Mouse (Mus musculus) intestine, postnatal 0 days (tissue): ENCODE measurements around the gene Zswim5. TPM values are rescaled to one million over a fixed set of nuclear protein-coding genes. Genes with fewer than 3 reads are reported as not detected.

Source experiments
- ATAC-seq: fragments of 200-750 bp; cut with Nextera tagmentation; 2 replicates; pipeline ENCODE4 v1.8.0; 2017; ENCODE audit warnings: mild to moderate bottlenecking, moderate TSS enrichment, moderate library complexity
- H3K27ac ChIP-seq: fragments of 300-500 bp; sonication (generic); 2 replicates; pipeline ENCODE4 v1.5.1; 2014; ENCODE audit warnings: mild to moderate bottlenecking, low read depth, low read length, moderate library complexity
- H3K27me3 ChIP-seq: fragments of 300-500 bp; sonication (generic); replicated peaks from 2 replicates; pipeline ENCODE4 v1.6.1; 2014; ENCODE audit warnings: low read length, mixed read lengths; ENCODE audit not compliant: control insufficient read depth, insufficient read depth
- H3K36me3 ChIP-seq: fragments of 300-500 bp; sonication (generic); 2 replicates; pipeline ENCODE4 v1.6.1; 2014; ENCODE audit warnings: mild to moderate bottlenecking, moderate library complexity; ENCODE audit not compliant: control insufficient read depth, insufficient read depth
- H3K4me1 ChIP-seq: fragments of 300-500 bp; sonication (generic); replicated peaks from 2 replicates; pipeline ENCODE4 v1.6.1; 2014; ENCODE audit warnings: antibody characterized with exemption, low read length, mixed read lengths; ENCODE audit not compliant: control insufficient read depth, insufficient read depth
- H3K4me2 ChIP-seq: fragments of 300-500 bp; sonication (generic); replicated peaks from 2 replicates; pipeline ENCODE4 v1.6.1; 2014; ENCODE audit warnings: low read depth, mild to moderate bottlenecking, moderate library complexity
- H3K4me3 ChIP-seq: fragments of 300-500 bp; sonication (generic); 2 replicates; pipeline ENCODE4 v1.5.1; 2014; ENCODE audit warnings: low read depth, low read length
- H3K9ac ChIP-seq: fragments of 300-500 bp; sonication (generic); 2 replicates; pipeline ENCODE4 v1.6.1; 2014; ENCODE audit warnings: mild to moderate bottlenecking, low read depth, low read length
- H3K9me3 ChIP-seq: fragments of 300-500 bp; sonication (generic); 2 replicates; pipeline ENCODE4 v1.6.1; 2016; ENCODE audit warnings: mixed run types; ENCODE audit not compliant: control insufficient read depth
- CTCF ChIP-seq: sonication (generic); IDR thresholded peaks from 2 replicates; pipeline ENCODE4 v1.5.1; 2016; ENCODE audit warnings: low read depth, mild to moderate bottlenecking, control low read depth, antibody characterized with exemption, moderate library complexity
- WGBS: fragments of 180-500 bp; shearing (Covaris S2); extraction: QIAGEN DNeasy Blood & Tissue Kit; methylation state at CpG from one replicate; pipeline ENCODE4 v1.1.7; 2014; 5-methylcytosine and 5-hydroxymethylcytosine counted together
- polyA plus RNA-seq: library from polyadenylated mRNA; unstranded; fragments of >200 nt; fragmentation: Nextera tagmentation; extraction: Ambion mirVana; gene quantifications from 2 replicates; pipeline ENCODE4 v1.2.1, GENCODE M21; 2015

Gene Zswim5
- polyA plus RNA-seq, 1 experiment from 2014 or later = 1.9 TPM

DNA sequence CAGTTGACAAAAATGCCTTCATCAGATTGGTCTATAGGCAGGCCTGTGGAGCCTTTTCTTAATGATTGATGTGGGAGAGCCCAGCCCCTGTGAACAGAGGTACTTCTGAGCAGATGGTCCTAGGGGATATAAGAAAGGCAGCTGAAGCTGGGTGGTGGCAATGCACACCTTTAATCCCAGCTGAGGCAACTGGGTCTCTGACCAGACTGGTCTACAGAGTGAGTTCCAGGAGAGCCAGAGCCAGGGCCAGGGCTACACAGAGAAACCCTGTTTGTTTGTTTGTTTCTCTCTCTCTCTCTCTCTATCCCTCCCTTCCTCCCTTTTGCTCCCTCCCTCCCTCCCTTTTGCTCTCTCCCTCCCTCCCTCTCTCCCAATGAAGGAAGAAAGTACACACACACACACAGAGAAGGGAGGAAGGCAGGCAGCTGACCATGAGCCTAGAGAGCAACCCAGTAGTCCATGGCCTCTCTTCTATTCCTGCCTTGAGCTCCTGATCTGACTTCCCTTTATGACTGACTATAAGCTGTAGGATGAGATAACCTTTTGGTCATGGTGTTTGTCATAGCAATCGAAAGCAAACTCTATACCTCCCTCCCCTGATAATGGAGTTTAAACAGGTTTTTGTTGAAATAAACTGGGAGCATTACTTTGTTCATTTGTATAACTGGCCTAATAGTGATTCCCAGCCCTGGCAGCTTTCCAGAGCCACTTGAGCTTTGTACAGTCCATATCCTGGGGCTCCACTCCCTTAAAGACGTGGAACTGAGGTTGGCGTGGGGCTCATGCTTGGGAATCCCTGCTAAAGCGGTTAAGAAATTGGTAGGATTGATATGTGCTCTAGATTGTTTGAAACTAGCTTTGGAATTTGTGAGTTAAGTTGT is 17.3 kb downstream of the Zswim5 start:
- no peaks in the 10 kb centered on the region for H3K4me1 ChIP-seq
- peak; percentile 96 for ATAC-seq
- 12% methylated on average over 4 of the region's 4 CpGs for WGBS
- H3K9ac ChIP-seq = no peak overlapping the region
- H3K4me2 ChIP-seq = peak overlapping the region; percentile 45
- H3K27me3 ChIP-seq = no peaks in the 10 kb centered on the region
- H3K4me3 ChIP-seq = no peak overlapping the region
- H3K9me3 ChIP-seq = no peaks in the 10 kb centered on the region
- TF ChIP-seq CTCF = no peak
- H3K27ac ChIP-seq = peak overlapping the region; percentile 71
- no peaks in the 10 kb centered on the region for H3K36me3 ChIP-seq

DNA sequence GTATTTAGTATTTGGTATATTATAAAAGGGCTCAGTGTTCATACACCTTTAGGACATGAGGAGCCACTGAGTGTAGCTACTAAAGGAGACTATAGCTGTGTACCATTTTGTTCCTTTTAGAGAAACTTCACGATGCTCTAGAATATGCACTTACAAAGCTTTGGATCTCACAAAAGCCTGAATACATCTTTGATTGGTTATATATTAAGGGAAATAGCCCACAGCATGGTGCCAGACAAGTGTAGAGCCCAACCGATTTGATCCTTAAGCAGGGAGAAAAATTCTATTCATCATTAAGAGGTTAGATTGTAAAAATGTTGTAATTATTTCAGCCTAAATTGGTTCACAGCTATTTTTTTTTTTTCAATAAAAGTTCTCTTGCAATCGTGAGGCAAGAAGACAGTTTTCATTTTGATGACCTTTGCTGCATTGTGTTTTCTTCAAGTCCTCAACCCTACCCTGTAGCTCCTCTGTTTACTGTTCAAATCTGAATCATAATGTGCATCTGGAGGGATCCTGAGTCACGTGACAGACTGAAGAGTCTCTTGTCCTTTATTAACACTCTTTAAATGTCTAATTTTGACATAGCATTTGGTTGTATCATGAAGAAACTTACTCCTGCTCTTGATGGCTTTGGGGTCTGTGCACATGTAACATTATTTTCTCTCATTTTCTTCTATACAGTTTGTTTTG is 33.5 kb downstream of the Zswim5 start:
- no peak for ATAC-seq
- Histone ChIP-seq H3K27ac (no peak overlapping the region), H3K27me3 (no peaks in the 10 kb centered on the region), H3K9ac (no peak overlapping the region), H3K4me2 (no peak overlapping the region), H3K4me1 (no peaks in the 10 kb centered on the region), H3K4me3 (no peak overlapping the region), H3K9me3 (no peaks in the 10 kb centered on the region), H3K36me3 (no peaks in the 10 kb centered on the region)
- no peak for TF ChIP-seq CTCF
- WGBS = 66% methylated on average over 4 of the region's 4 CpGs

DNA sequence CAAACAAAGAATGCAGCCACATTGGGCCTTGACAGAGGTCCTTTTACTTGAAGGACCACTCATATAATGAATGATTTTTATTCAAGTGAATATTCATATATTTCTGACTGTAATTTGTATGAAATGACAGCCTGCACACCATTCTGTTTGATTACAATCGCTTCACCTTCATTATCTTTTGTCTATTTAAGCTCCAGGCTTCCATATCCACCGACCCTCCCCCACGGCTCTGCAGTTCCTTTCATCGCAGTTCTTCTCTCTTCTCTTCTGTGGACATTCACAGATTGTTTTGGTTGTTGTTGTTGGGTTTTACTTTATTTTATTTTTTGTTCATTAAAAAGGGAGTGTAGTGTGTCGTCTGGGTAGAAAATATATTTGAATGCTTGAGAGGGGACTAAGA is 34.0 kb downstream of the Zswim5 start:
- ATAC-seq = no peak
- TF ChIP-seq CTCF = no peak
- 67% methylated on average over 5 of the region's 5 CpGs for WGBS

DNA sequence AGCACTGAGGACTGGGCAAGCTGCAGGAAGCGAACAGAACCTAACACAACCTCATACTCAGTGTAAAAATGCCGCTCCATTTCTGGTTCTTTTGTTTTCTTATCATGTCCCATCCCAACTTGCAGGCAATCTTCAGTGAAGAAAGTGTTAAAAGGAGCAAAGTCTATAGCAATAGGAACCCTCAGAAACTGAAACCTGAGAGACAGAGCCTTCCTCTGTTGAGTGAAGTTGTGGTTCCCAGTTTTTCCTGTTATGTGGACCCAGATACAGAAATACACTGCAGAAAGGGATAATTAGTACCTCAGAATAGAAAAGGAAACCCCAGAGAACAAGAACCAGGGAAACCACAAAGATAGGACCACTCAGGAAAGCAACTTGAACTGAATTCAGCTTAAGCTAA is 36.1 kb downstream of the Zswim5 start:
- peak; percentile 63 for ATAC-seq
- H3K27me3 ChIP-seq = no peaks in the 10 kb centered on the region
- no peak overlapping the region for H3K4me3 ChIP-seq
- no peaks in the 10 kb centered on the region for H3K4me1 ChIP-seq
- no peak overlapping the region for H3K27ac ChIP-seq
- H3K9me3 ChIP-seq = no peaks in the 10 kb centered on the region
- no peak overlapping the region for H3K9ac ChIP-seq
- no peak for TF ChIP-seq CTCF
- H3K4me2 ChIP-seq = peak overlapping the region; percentile 21; the same call in 1 of the 2 replicates
- no peaks in the 10 kb centered on the region for H3K36me3 ChIP-seq
- WGBS = 49% methylated on average over 2 of the region's 2 CpGs

More for the DNA sequence above, 34.0 kb downstream of the Zswim5 start:
- H3K9me3 ChIP-seq = no peaks in the 10 kb centered on the region
- no peaks in the 10 kb centered on the region for H3K36me3 ChIP-seq
- no peak overlapping the region for H3K27ac ChIP-seq
- H3K4me3 ChIP-seq = no peak overlapping the region
- no peaks in the 10 kb centered on the region for H3K4me1 ChIP-seq
- H3K4me2 ChIP-seq = no peak overlapping the region
- H3K9ac ChIP-seq = no peak overlapping the region
- no peaks in the 10 kb centered on the region for H3K27me3 ChIP-seq

DNA sequence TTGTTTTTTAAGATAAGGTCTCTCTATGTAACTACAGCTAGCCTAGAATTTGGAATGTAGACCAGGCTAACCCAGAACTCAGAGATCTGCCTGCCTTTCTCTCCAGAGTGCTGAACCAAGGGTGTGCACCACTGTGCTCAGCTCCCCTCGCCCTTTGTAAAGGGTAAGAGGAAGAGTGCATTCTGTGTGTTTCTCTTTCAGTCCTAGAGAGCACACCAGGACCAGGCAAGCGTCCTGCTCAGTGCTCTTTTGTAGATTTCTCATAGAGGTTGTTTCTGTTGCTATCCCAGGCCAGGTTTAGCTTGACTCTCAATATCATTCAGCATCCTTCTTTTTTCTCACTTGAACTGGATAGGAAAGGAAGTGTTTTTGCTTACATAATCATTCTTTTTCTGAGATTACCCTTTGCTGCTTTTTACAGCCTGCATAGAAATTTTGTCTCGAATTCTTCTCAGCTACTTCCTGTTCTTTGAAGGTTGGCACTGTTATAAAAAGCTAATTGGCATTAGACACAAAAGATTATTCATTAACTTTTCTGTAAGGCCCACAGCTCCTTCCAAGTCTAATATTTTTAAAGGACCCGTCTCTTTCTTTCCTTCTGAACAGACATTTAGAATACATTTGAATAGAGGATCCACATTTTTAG is 51.0 kb downstream of the Zswim5 start:
- no peak for TF ChIP-seq CTCF
- Histone ChIP-seq H3K27ac (no peak overlapping the region), H3K4me1 (0 out of 2 replicates have a peak, but pooled peaks cover 3% of the 10 kb centered on the region), H3K9ac (no peak overlapping the region), H3K4me2 (peak overlapping the region; percentile 17; the same call in 1 of the 2 replicates), H3K9me3 (no peaks in the 10 kb centered on the region), H3K27me3 (no peaks in the 10 kb centered on the region), H3K36me3 (no peaks in the 10 kb centered on the region), H3K4me3 (no peak overlapping the region)
- WGBS = 20% methylated on average over 4 of the region's 4 CpGs
- peak; percentile 61 for ATAC-seq

DNA sequence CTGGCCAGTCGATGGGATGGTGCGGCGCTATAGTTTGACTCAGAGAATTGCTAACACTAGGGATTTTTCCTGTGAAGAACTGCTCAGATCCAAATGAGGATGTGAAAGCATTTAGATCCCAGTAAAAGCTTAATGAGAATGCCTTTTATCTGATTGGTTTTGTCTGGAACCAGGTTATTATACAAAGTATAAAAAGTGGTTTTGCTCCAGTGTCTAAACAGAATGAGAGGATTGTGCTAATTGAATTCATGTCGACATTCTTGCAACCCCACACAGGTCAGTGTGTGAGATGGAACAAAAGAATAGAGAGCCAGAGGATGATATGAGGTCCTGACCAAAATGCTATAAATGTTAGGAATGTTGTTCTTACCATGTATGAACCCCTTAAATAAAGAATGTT is 62.4 kb downstream of the Zswim5 start:
- no peak for ATAC-seq
- no peak for TF ChIP-seq CTCF
- Histone ChIP-seq H3K27me3 (no peaks in the 10 kb centered on the region), H3K9ac (no peak overlapping the region), H3K9me3 (no peaks in the 10 kb centered on the region), H3K27ac (no peak overlapping the region), H3K36me3 (no peaks in the 10 kb centered on the region), H3K4me2 (no peak overlapping the region), H3K4me3 (no peak overlapping the region), H3K4me1 (no peaks in the 10 kb centered on the region)
- WGBS = 82% methylated on average over 4 of the region's 4 CpGs
